Mouse (Mus musculus) megakaryocyte progenitor cell, adult 5-6 weeks (primary cell): ENCODE data around the gene Rgs4. TPM values are rescaled to one million over a fixed set of nuclear protein-coding genes. Genes with fewer than 3 reads are reported as not detected.

Source experiments
- total RNA-seq, 2 experiments: library from RNA; stranded (forward) in 1 of 2; stranded (reverse) in 1 of 2; fragments of 157-497, 149-512 nt in 1 of 2; fragments of 200-1000 nt in 1 of 2; gene quantifications; 2 replicates each; pipeline versions ENCODE4 v1.2.3 to v1.2.4; 2015 to 2017

Gene Rgs4
- total RNA-seq, 2 experiments from 2014 or later = not detected

Other genes with a start within 250 kb of the Rgs4 start
- gene Nuf2, start 216.2 kb downstream of the Rgs4 start, total RNA-seq (2015) = 69.4 and 84.3 TPM in 2 replicates
- 148 and 151 TPM in 2 replicates for gene Nuf2, start 216.2 kb downstream of the Rgs4 start, total RNA-seq (2017)
- 0.12 TPM in 1 of 2 replicates, not detected in the other for gene Rgs5, start 92.1 kb downstream of the Rgs4 start, total RNA-seq (2015)
- 0.07 TPM in 1 of 2 replicates, not detected in the other for gene Rgs5, start 92.1 kb downstream of the Rgs4 start, total RNA-seq (2017)
- not detected in 2 replicates for gene Ccdc190, start 181.0 kb upstream of the Rgs4 start, total RNA-seq (2015)
- gene Ccdc190, start 181.0 kb upstream of the Rgs4 start, total RNA-seq (2017) = not detected in 2 replicates
- 2.6 and 4.7 TPM in 2 replicates for gene Hsd17b7, start 221.6 kb upstream of the Rgs4 start, total RNA-seq (2015)
- 3.0 and 3.1 TPM in 2 replicates for gene Hsd17b7, start 221.6 kb upstream of the Rgs4 start, total RNA-seq (2017)